Mouse (Mus musculus) gonadal fat pad, adult 2 months (tissue): ENCODE data around the gene Fem1a. TPM values are rescaled to one million over a fixed set of nuclear protein-coding genes. Genes with fewer than 3 reads are reported as not detected.

Source experiments
- DNase-seq: peaks from one replicate; pipeline ENCODE4 v3.0.0-alpha.2; 2012; ENCODE audit warnings: low read depth
- polyA plus RNA-seq: library from polyadenylated mRNA; depleted of rRNA; stranded (reverse); fragments of >200 nt; gene quantifications from 2 replicates; pipeline ENCODE4 v1.2.3, GENCODE M21; 2012

Gene Fem1a
- polyA plus RNA-seq, 1 experiment = 27.7 TPM

GRCm38 (mm10) chr17:56278340-56278739, 21.7 kb downstream of the Fem1a start:
- DNase-seq = no peak

- DNase-seq = no peak
These were observed 23.0 kb downstream of the Fem1a start for GRCm38 (mm10) chr17:56279481-56280155.

GRCm38 (mm10) chr17:56281193-56281592, 24.6 kb downstream of the Fem1a start:
- DNase-seq = no peak

GRCm38 (mm10) chr17:56282802-56283201, 26.2 kb downstream of the Fem1a start:
- DNase-seq = no peak

GRCm38 (mm10) chr17:56283316-56283715, 26.7 kb downstream of the Fem1a start:
- DNase-seq = no peak

- no peak for DNase-seq
These were observed 29.4 kb downstream of the Fem1a start for GRCm38 (mm10) chr17:56285995-56286394.

- no peak for DNase-seq
These were observed 31.2 kb downstream of the Fem1a start for GRCm38 (mm10) chr17:56287830-56288229.

- no peak for DNase-seq
These were observed 32.3 kb downstream of the Fem1a start for GRCm38 (mm10) chr17:56288866-56289265.

GRCm38 (mm10) chr17:56289371-56290331, 33.0 kb downstream of the Fem1a start:
- no peak for DNase-seq

GRCm38 (mm10) chr17:56290388-56291170, 34.0 kb downstream of the Fem1a start:
- DNase-seq = no peak

GRCm38 (mm10) chr17:56291171-56291511, 34.5 kb downstream of the Fem1a start:
- DNase-seq = no peak

GRCm38 (mm10) chr17:56291826-56292475, 35.3 kb downstream of the Fem1a start:
- DNase-seq = no peak

GRCm38 (mm10) chr17:56292531-56293222, 36.1 kb downstream of the Fem1a start, which contains the start of gene Plin3:
TSS of gene Plin3 (minus strand) at chr17:56292873.
- DNase-seq = no peak

GRCm38 (mm10) chr17:56293291-56293690, 36.7 kb downstream of the Fem1a start:
- DNase-seq = no peak

GRCm38 (mm10) chr17:56294241-56294640, 37.6 kb downstream of the Fem1a start:
- DNase-seq = no peak

GRCm38 (mm10) chr17:56296201-56296600, 39.6 kb downstream of the Fem1a start:
- no peak for DNase-seq

- DNase-seq = no peak
These were observed 41.6 kb downstream of the Fem1a start for GRCm38 (mm10) chr17:56298238-56298637.

- no peak for DNase-seq
These were observed 43.6 kb downstream of the Fem1a start, which contains the start of gene Arrdc5 for GRCm38 (mm10) chr17:56300186-56300585. TSS of gene Arrdc5 (minus strand) at chr17:56300286.

GRCm38 (mm10) chr17:56302363-56302996, 45.9 kb downstream of the Fem1a start:
- no peak for DNase-seq

GRCm38 (mm10) chr17:56303160-56303846, 46.7 kb downstream of the Fem1a start, which contains the start of gene Uhrf1:
TSS of gene Uhrf1 (plus strand) at chr17:56303321.
- DNase-seq = no peak
